Mouse (Mus musculus): ENCODE measurements around the gene Gm49354.
A peak's percentile ranks its signal among the peaks of the same experiment; 100 is the strongest.

- TF ChIP-seq CTCF (IDR thresholded peaks at IDR 0.05; ENCODE audit: low read depth) (peak; percentile 54), EP300 (optimal IDR thresholded peaks at IDR 0.05) (no peak)
These were observed 40.3 kb downstream of the Gm49354 start for GRCm38 (mm10) chr13:59741697-59742096.
